Mouse (Mus musculus) ovary, postnatal 14 days (tissue): ENCODE measurements around the gene Ifnab.

Source experiments
- DNase-seq: peaks from one replicate; pipeline ENCODE4 v3.0.0; 2022; ENCODE audit warnings: low spot score

Ifnab gene

DNA sequence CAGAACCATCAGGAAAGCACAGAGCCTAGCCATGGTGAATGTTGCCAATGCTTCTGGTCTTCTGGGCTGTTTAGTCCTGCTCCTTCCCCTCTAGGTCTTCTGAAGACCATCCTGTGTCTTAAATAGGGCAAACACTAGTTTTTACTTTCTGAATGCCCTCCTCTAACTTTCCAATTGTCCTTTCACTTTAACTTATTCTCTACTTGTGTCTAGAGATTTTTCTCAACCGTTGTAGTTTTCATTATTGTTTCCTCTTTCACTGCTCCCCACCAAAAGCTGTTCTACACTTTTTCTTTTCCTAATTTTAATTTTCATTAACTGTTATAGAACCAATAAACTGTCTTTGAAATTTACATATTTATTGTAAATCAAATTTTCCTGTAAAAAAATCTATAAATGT lies 14.3 kb downstream of the Ifnab start, which contains the start of gene Ifna16:
TSS of gene Ifna16 (minus strand) at position 101 of the 400 bp plus-strand sequence.
- no peak for DNase-seq

DNA sequence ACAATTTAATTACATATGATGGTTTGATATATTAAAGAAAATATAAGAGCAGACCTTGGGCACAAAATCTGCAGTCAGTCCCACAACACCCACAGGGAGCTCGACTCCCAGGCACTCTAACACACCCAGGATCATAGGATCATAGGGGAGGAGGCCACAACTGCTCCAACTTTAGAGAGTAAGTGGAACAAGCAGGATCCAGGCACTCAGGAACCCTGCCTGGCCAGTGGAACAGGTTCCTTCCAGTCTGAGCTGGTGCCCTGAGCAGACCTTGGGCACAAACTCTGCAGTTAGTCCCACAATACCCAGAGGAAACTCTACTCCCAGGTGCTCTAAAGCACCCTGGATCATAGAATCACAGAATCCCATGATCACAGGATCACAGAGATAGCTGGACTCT lies 35.7 kb downstream of the Ifnab start:
- DNase-seq = no peak

- no peak for DNase-seq
These were observed 37.5 kb downstream of the Ifnab start for GRCm38 (mm10) chr4:88653644-88654043.

DNA sequence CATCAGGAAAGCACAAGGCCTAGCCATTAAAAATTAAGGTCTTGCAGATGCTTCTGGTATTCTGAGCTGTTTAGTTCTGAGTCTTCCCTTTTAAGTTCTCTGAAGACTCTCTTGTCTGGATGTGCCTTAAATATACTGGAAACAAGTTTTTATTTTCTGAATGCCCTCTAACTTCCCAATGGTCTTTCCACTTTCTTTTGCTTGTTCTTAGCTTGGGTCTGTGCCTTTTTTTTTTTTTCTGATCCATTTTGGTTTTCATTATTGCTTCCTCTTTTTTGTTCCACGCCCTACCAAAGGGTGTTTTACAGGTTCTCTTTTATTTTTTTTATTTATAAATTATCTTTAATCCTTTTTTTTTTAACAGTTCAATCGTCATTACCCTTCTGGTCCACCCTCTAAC lies 46.8 kb downstream of the Ifnab start, which contains the start of gene Ifna13:
TSS of gene Ifna13 (minus strand) at position 101 of the 400 bp plus-strand sequence.
- DNase-seq = no peak

DNA sequence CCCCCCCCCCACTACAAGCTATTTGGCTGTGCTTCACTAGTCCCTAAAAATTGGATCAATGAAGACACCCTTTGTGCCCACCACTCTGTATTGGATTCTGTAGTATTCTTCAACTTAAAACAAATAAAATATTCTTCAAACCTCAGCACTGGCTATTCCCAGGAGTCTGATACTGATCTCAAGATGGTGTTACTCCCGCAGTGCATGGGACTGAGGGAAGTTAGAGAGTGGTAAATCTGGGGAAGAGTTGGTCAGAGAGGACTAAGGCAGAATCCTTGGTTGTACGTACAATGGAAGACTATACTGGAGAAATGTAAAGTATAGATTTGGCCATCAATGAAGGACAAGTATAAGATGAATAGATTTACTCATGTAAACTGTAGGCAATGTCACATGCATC lies 48.6 kb downstream of the Ifnab start:
- DNase-seq = no peak

- DNase-seq = peak; percentile 96
These were observed 49.9 kb downstream of the Ifnab start for GRCm38 (mm10) chr4:88641077-88641831.

- no peak for DNase-seq
These were observed 50.5 kb downstream of the Ifnab start for GRCm38 (mm10) chr4:88640704-88641076.
